Mouse (Mus musculus) T-helper 1 cell (primary cell): ENCODE data around the gene Ythdc1.
"Not testable (repeated sequence)": the region's sequence is repeated elsewhere in the genome, so short reads cannot be mapped to it uniquely, and the experiment has no call there.

ENCODE experiments used
- in situ Hi-C: fragments of 300-600 bp; cut with MboI, MseI; formaldehyde crosslinking; loops from one replicate; pipeline ENCODE4 v1.15.1; 2025; ENCODE audit warnings: high pct_unique_total_duplicates

Gene Ythdc1

GRCm38 (mm10) chr5:86803962-86804940, at the start of gene Ythdc1:
TSS of gene Ythdc1 (plus strand) at chr5:86804221.
- in situ Hi-C loops = loop anchor here (10.0 to 25.0 kb wide), 4 partner anchors 629 to 1958 kb away; partner anchors contain the start of genes Cenpc1, Dck, Rufy3 and Stap1

GRCm38 (mm10) chr5:86769015-86769658, 34.9 kb upstream of the Ythdc1 start:
- in situ Hi-C loops = no loop called here

- in situ Hi-C loops = loop anchor here (10.0 kb wide), 1 partner anchor 866 kb away; no protein-coding TSS in a partner anchor
Measured at GRCm38 (mm10) chr5:86771010-86771409, 33.0 kb upstream of the Ythdc1 start.

GRCm38 (mm10) chr5:86776941-86777340, 27.1 kb upstream of the Ythdc1 start:
- in situ Hi-C loops = loop anchor here (10.0 kb wide), 1 partner anchor 872 kb away; no protein-coding TSS in a partner anchor

- in situ Hi-C loops = loop anchor here (10.0 kb wide), 1 partner anchor 874 kb away; no protein-coding TSS in a partner anchor
Measured at GRCm38 (mm10) chr5:86778471-86778870, 25.6 kb upstream of the Ythdc1 start.

GRCm38 (mm10) chr5:86783059-86783458, 21.0 kb upstream of the Ythdc1 start:
- in situ Hi-C loops = no loop called here

GRCm38 (mm10) chr5:86784205-86784604, 19.8 kb upstream of the Ythdc1 start:
- in situ Hi-C loops = no loop called here

- in situ Hi-C loops = no loop called here
Measured at GRCm38 (mm10) chr5:86786798-86787197, 17.2 kb upstream of the Ythdc1 start.

GRCm38 (mm10) chr5:86789954-86790353, 14.1 kb upstream of the Ythdc1 start:
- in situ Hi-C loops = no loop called here

GRCm38 (mm10) chr5:86792249-86792648, 11.8 kb upstream of the Ythdc1 start:
- in situ Hi-C loops = no loop called here

- in situ Hi-C loops = no loop called here
Measured at GRCm38 (mm10) chr5:86792807-86793206, 11.2 kb upstream of the Ythdc1 start.

GRCm38 (mm10) chr5:86816795-86817194, 12.8 kb downstream of the Ythdc1 start:
- in situ Hi-C loops = loop anchor here (25.0 kb wide), 3 partner anchors 754 to 1946 kb away; partner anchors contain the start of genes Cenpc1, Dck, Rufy3 and Stap1

GRCm38 (mm10) chr5:86836378-86836777, 32.4 kb downstream of the Ythdc1 start:
- in situ Hi-C loops = loop anchor here (25.0 kb wide), 1 partner anchor 1826 kb away; no protein-coding TSS in a partner anchor

- in situ Hi-C loops = loop anchor here (25.0 kb wide), 1 partner anchor 1824 kb away; no protein-coding TSS in a partner anchor
Measured at GRCm38 (mm10) chr5:86838110-86838509, 34.1 kb downstream of the Ythdc1 start.

GRCm38 (mm10) chr5:86839472-86839871, 35.5 kb downstream of the Ythdc1 start:
- in situ Hi-C loops = loop anchor here (25.0 kb wide), 1 partner anchor 1823 kb away; no protein-coding TSS in a partner anchor

- in situ Hi-C loops = loop anchor here (10.0 to 25.0 kb wide), 2 partner anchors 1525 to 1822 kb away; no protein-coding TSS in a partner anchor
Measured at GRCm38 (mm10) chr5:86840207-86840606, 36.2 kb downstream of the Ythdc1 start.

GRCm38 (mm10) chr5:86841261-86841660, 37.2 kb downstream of the Ythdc1 start:
- in situ Hi-C loops = loop anchor here (10.0 to 25.0 kb wide), 2 partner anchors 1524 to 1821 kb away; no protein-coding TSS in a partner anchor

- in situ Hi-C loops = no loop called here
Measured at GRCm38 (mm10) chr5:86850104-86850503, 46.1 kb downstream of the Ythdc1 start.

- in situ Hi-C loops = no loop called here
Measured at GRCm38 (mm10) chr5:86851658-86852057, 47.6 kb downstream of the Ythdc1 start.

- in situ Hi-C loops = not testable (repeated sequence)
Measured at GRCm38 (mm10) chr5:86856505-86856904, 52.5 kb downstream of the Ythdc1 start.

GRCm38 (mm10) chr5:86857682-86858081, 53.7 kb downstream of the Ythdc1 start:
- in situ Hi-C loops = no loop called here

- in situ Hi-C loops = no loop called here
Measured at GRCm38 (mm10) chr5:86858336-86858735, 54.3 kb downstream of the Ythdc1 start.
